Mouse (Mus musculus) gastrocnemius, postnatal 25 days (tissue): ENCODE data around the gene Gprin3. TPM values are rescaled to one million over a fixed set of nuclear protein-coding genes. Genes with fewer than 3 reads are reported as not detected.
"Not testable (repeated sequence)": the region's sequence is repeated elsewhere in the genome, so short reads cannot be mapped to it uniquely, and the experiment has no call there.

Experiments
- DNase-seq: peaks from one replicate; pipeline ENCODE4 v3.0.0; 2022
- total RNA-seq, 2 experiments: library from RNA; stranded (reverse); gene quantifications; 1 replicate in 1 of 2; 2 replicates in 1 of 2; pipeline ENCODE4 v1.2.3; 2021

Gene Gprin3
- total RNA-seq, 2 experiments from 2014 or later = 0.18 to 0.40 TPM

- DNase-seq = no peak
These were observed 77.4 kb downstream of the Gprin3 start for GRCm38 (mm10) chr6:59348673-59349072.

- no peak for DNase-seq
These were observed 84.9 kb downstream of the Gprin3 start for GRCm38 (mm10) chr6:59341146-59341545.

GRCm38 (mm10) chr6:59328297-59328696 is 97.8 kb downstream of the Gprin3 start:
- no peak for DNase-seq

GRCm38 (mm10) chr6:59315868-59316267 is 110.2 kb downstream of the Gprin3 start:
- DNase-seq = no peak

- DNase-seq = no peak
These were observed 111.0 kb downstream of the Gprin3 start for GRCm38 (mm10) chr6:59315090-59315489.

- no peak for DNase-seq
These were observed 112.9 kb downstream of the Gprin3 start for GRCm38 (mm10) chr6:59313162-59313561.

- no peak for DNase-seq
These were observed 114.9 kb downstream of the Gprin3 start for GRCm38 (mm10) chr6:59311241-59311640.

- DNase-seq = not testable (repeated sequence)
These were observed 121.7 kb downstream of the Gprin3 start for GRCm38 (mm10) chr6:59304235-59304942.

- DNase-seq = no peak
These were observed 123.1 kb downstream of the Gprin3 start for GRCm38 (mm10) chr6:59303031-59303430.

Other genes with a start within 250 kb of the Gprin3 start
- 1 to 10 TPM; 8.5 to 9.1 TPM for gene Tigd2, start 217.4 kb downstream of the Gprin3 start, total RNA-seq